Mouse (Mus musculus) testis, adult 2 months (tissue): Measurements from ENCODE around the gene Lyl1.

Source experiments
- CTCF ChIP-seq: fragments of 200-500 bp; IDR thresholded peaks from 2 replicates; pipeline ENCODE4 v1.5.1; 2012; ENCODE audit warnings: low read depth, mild to moderate bottlenecking, inconsistent platforms, low read length, moderate library complexity; ENCODE audit not compliant: control insufficient read depth, insufficient read depth, insufficient replicate concordance
- POLR2A ChIP-seq: fragments of 200-500 bp; IDR thresholded peaks from 2 replicates; pipeline ENCODE4 v1.6.1; 2012; ENCODE audit warnings: low read depth, mild to moderate bottlenecking, inconsistent platforms, low read length, moderate library complexity; ENCODE audit not compliant: control insufficient read depth

DNA sequence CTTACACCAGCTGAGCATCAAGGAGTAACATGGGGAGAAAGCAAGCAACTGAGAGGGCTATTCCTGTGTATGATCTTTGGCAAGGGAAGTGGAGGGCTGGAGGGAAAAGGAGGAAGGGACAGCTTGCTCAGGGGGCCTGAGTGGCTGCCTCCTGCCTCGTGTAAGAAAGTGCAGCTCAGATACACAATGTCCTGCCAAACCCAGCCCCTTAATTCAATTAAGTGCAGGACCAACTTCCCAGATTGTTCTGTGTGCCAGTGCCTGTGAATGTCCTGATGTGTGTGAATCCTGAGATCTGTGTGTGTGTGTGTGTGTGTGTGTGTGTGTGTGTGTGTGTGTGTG is 38.1 kb downstream of the Lyl1 start:
- TF ChIP-seq POLR2A: no peak
- TF ChIP-seq CTCF: no peak
